In the genomic region with DNA sequence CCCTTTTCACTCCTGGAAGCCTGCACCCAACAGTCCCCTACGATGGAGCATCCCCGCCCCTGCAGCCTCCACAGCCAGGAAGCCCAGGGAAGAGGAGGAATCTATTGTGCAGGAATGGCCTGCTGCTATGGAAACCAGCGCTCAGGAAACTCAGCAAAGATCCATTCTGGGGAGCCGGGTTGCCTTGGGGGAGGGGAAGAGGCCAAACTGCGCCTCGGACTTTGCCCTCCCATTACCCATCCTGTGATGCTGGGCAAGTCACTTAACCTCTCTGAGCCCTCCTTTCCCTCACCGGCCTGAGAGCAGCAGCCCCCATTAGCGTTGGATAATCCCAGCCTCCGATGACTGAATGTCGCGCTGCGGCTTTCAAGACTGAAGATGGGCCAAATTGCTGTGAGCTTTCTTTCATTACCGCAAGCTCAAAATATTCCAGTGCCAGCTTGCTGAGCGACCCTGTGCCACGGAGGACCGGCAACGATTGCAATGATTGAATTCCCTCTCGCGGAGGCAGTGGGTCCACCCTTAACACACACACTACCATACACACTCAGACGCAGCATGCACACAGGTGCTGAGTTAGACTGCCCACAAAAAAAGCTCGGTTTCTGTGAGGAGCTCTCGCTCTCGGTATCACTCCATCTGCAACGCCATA, we compare ENCODE assay signal across 10 mouse cellular contexts. TPM values are rescaled to one million over a fixed set of nuclear protein-coding genes. Genes with fewer than 3 reads are reported as not detected.
A peak's percentile ranks its signal among the peaks of the same experiment; 100 is the strongest.
DNase-seq lines count a peak whose midpoint lies in the region; ATAC-seq and TF ChIP-seq lines count a peak whose summit lies in the region.
"Had no signal": no experiment of that assay in that cellular context is flagged by ENCODE, and none has a peak within 500 bp of the region (broad histone marks: within the 10 kb centered on the region; RNA-seq: fewer than 3 reads in every experiment).

No protein-coding gene starts in this region.

- no peak overlapping the region for H3K27ac ChIP-seq in hindbrain, embryonic 11.5 days (ENCODE audit: low read depth, low read length)

- peak; percentile 77 for ATAC-seq in hindbrain, embryonic 11.5 days (ENCODE audit: low FRiP score)
- no peak for ATAC-seq in megakaryocyte progenitor cell, adult 5-6 weeks (replicated peaks; ENCODE audit: poor library complexity)

- H3K4me2 ChIP-seq in hindbrain, embryonic 11.5 days (replicated peaks; ENCODE audit: low read depth, low read length): peak overlapping the region; percentile 47

- H3K4me1 ChIP-seq in hindbrain, embryonic 11.5 days (replicated peaks; ENCODE audit: control insufficient read depth, insufficient read depth, low read length): no peaks in the 10 kb centered on the region

- DNase-seq in cerebellum, adult 9-11 months: peak; percentile 52
- no peak for DNase-seq in cerebellum, postnatal 4 days (ENCODE audit: low spot score in 2 of 2)
- peak; percentile 88 for DNase-seq in brain, embryonic 14.5 days (ENCODE audit: low read depth)
- peak; percentile 71 for DNase-seq in hindbrain, embryonic 11.5 days (ENCODE audit: low spot score)
- peak; percentile 76 to 83 for DNase-seq in left cerebral cortex, postnatal 36 days (ENCODE audit: low spot score in 2 of 2)
- DNase-seq in retina, postnatal 1 day: peak; percentile 65
- DNase-seq in gastrocnemius, adult 8-10 months (ENCODE audit: low spot score in 2 of 2): no peak

- peak overlapping the region; percentile 53; the same call in 1 of the 2 replicates for H3K9ac ChIP-seq in hindbrain, embryonic 11.5 days (ENCODE audit: low read depth, low read length)

- no peaks in the 10 kb centered on the region for H3K27me3 ChIP-seq in hindbrain, embryonic 11.5 days (ENCODE audit: control insufficient read depth, insufficient read depth, low read length)

- TF ChIP-seq POLR2A in brain, embryonic 14.5 days (IDR thresholded peaks at IDR 0.05; ENCODE audit: borderline replicate concordance, extremely low read depth, insufficient read depth, insufficient read length, poor library complexity, severe bottlenecking): no peak

- WGBS in hindbrain, embryonic 11.5 days: 9% methylated on average over 24 of the region's 24 CpGs

- no peaks in the 10 kb centered on the region for H3K36me3 ChIP-seq in hindbrain, embryonic 11.5 days (ENCODE audit: control insufficient read depth, insufficient read depth, low read length)

- peak overlapping the region; percentile 22 for H3K4me3 ChIP-seq in hindbrain, embryonic 11.5 days (ENCODE audit: low read depth, low read length)
- H3K4me3 ChIP-seq: erythroblast, embryonic 14.5 days had no signal

- H3K9me3 ChIP-seq in hindbrain, embryonic 11.5 days (ENCODE audit: control insufficient read depth, low read length): no peaks in the 10 kb centered on the region

- intact Hi-C loops in left cerebral cortex, postnatal 36 days (cut with DNase I): loop anchor here (1.0 kb wide), 1 partner anchor 19 kb away; no protein-coding TSS in a partner anchor

- TF ChIP-seq CTCF in brain, embryonic 14.5 days (IDR thresholded peaks at IDR 0.05; ENCODE audit: borderline replicate concordance, extremely low read depth, insufficient read depth, insufficient read length): no peak

RNA-seq across cellular contexts. Expression of a gene that starts 18.1 kb away (rescaled TPM):
- polyA plus RNA-seq in brain, embryonic 14.5 days (2012; rRNA removed): 36.2 and 44.6 TPM in 2 replicates
- polyA plus RNA-seq in hindbrain, embryonic 11.5 days (2014; fragmentation: Nextera tagmentation; extraction: Ambion mirVana): 17.2 and 18.4 TPM in 2 replicates
- 100 to 1,000 TPM; 386 to 401 TPM for total RNA-seq in left cerebral cortex, postnatal 36 days (2021)
- 62.3 and 67.6 TPM in 2 replicates for total RNA-seq in megakaryocyte progenitor cell, adult 5-6 weeks (2015)
- total RNA-seq in megakaryocyte progenitor cell, adult 5-6 weeks (2017): 67.5 and 73.8 TPM in 2 replicates
- 1 to 10 TPM; 4.0 to 9.7 (median 5.3) TPM for total RNA-seq in gastrocnemius, adult 8-10 months (2022)

RNA-seq across cellular contexts. Expression of a gene that starts 38.1 kb away (rescaled TPM):
- polyA plus RNA-seq in brain, embryonic 14.5 days (2012; rRNA removed): not detected in 2 replicates
- polyA plus RNA-seq in hindbrain, embryonic 11.5 days (2014; fragmentation: Nextera tagmentation; extraction: Ambion mirVana): not detected in 2 replicates
- total RNA-seq in left cerebral cortex, postnatal 36 days (2021): 1 to 10 TPM in 1 of 2 experiments, under 1 TPM in 1; 0.68 to 1.1 TPM
- not detected in 2 replicates for total RNA-seq in megakaryocyte progenitor cell, adult 5-6 weeks (2015)
- total RNA-seq in megakaryocyte progenitor cell, adult 5-6 weeks (2017): not detected in 2 replicates
- not detected for total RNA-seq in gastrocnemius, adult 8-10 months (2022)
- polyA plus RNA-seq: C2C12; erythroblast, embryonic 14.5 days had no signal

Comparison
In these comparisons a context has a peak if more than half of its experiments do, and no peak if none do; other contexts are left out.
1. DNase-seq: peak in cerebellum, adult 9-11 months (single experiment), brain, embryonic 14.5 days (single experiment), hindbrain, embryonic 11.5 days (single experiment), left cerebral cortex, postnatal 36 days (2 of 2) and retina, postnatal 1 day (single experiment); none in cerebellum, postnatal 4 days (0 of 2) and gastrocnemius, adult 8-10 months (0 of 2).
2. RNA of a gene that starts 18.1 kb away (total RNA-seq): 386 to 401 TPM in left cerebral cortex, postnatal 36 days and 62.3 to 73.8 TPM in megakaryocyte progenitor cell, adult 5-6 weeks; 4.0 to 9.7 TPM in gastrocnemius, adult 8-10 months; every median in the first group is over 4 times any median in the second.